Mouse (Mus musculus) CD8-positive naive resting alpha-beta T cell, adult 2 months (primary cell): ENCODE data around the gene Ddx5.
"Not testable (repeated sequence)": the region's sequence is repeated elsewhere in the genome, so short reads cannot be mapped to it uniquely, and the experiment has no call there.

Experiments
- DNase-seq, 2 experiments: peaks; one replicate each; pipeline ENCODE4 v3.0.0; 2022; ENCODE audit warnings: low read depth in 2 of 2, low spot score in 2 of 2

The Ddx5 gene

DNA sequence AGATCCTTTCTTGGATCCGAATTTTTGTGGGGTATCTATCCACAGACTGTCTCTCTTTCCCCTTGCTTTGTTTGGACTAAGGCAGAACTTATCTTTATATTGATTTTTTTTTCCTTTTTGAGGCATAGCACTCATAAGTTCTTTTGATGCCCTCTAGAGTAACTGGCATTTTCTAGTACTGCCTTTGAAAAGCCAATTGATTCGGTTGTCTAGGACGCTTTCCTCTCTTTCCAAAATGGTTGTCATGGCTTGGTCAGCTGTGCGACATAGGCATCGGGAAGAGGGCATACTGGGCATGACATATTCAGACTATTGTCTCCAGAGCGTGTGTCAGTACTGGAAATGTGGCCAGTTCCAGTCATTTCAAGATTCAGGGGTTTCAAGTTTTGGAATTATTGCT is 664 bp upstream of the Ddx5 start:
- no peak for DNase-seq

DNA sequence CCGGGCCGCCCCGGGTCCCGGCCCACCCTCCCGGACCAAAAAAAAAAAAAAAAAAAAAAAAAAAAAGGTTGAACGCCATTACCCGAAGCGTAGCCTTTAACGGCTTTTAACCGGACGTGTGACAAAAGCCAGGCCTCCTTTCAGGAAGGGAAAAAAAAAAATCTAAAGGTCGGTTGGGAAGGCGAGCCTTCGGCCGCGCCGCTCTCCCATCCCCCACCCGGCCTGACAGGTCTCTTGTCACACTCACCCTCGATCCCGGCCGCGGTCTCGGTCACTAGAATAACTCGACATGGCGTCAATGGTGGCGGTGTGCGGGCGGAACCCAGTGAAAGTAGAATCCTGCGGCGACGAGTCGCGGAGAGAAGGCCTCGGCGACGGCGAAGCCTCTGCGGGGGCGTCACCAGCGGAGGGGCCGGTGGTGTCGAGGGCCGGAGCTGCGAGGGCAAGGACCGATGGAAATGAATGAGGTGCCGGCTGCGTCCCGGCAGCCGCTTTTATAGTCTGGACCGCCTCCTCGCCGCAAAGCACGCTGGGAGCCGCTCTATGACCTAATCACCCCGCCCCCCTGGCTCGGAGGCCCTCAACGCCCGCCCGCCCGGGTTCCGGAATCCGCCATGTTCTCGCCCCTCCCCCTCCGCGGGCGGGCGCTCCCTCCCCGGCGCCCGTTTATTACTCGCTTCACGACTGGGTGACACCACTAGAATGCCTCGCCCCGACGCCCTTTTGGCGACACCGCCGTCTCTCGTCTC is 785 bp downstream of the Ddx5 start:
- peak; percentile 99 for DNase-seq

DNA sequence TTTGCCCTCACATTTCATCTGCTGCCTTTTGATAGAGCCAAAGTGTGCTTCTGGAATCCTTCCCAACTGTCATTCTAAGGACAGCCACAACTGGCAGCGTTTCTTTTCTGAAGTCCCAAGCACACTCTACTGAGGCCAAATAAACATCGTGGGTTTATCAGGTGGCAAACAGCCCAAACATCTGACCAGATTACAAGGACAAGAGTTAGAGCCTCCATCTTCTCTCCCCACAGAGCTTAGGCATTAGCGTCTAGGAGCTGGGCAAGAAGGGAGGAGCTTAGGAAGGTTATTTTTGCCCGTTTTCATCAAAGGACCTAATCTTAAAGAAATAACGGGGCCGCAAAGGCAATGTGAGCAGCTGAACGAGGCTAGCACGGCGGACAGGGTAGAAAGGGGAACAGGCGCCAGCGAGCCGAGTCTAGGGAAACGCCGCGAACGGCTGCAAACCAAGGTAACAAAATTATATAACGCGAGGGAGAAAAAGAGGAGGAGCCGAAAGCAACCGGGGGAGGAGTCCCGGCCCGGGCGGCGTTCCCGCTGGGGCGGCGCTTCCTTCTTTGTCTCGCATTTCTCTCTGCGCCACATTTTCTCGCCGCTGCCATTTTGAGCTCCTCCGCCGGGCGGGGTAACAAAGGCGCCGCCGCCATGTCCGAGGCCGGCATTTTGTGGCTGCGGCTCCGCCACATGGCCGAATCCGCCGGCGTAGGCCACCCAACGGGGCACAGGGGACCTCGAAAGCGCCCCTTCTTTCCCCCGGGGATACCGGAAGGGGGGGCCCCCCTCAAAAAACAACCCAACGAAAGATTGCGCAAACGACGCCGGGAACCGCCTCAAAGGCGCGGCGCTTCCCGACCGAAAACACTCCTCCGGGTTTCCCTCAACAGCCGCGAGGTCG is 1.6 kb downstream of the Ddx5 start:
- DNase-seq: peak; percentile 75 to 78

DNA sequence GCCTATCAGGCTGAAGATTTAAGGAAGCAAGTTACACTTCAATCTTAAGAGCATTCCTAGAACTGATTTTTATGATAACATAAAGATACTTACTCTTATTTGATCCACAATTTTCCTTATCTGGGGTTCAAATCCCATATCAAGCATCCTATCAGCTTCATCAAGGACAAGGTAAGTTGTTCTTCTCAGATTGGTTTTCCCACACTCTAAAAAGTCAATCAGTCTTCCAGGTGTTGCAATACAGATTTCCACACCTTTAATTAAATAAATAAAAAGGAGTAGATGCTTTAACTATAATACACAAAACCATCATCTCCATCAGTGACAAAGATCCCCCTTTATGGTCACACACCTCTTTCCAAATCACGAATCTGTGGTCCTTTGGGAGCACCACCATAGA is 3.9 kb downstream of the Ddx5 start:
- DNase-seq: no peak

DNA sequence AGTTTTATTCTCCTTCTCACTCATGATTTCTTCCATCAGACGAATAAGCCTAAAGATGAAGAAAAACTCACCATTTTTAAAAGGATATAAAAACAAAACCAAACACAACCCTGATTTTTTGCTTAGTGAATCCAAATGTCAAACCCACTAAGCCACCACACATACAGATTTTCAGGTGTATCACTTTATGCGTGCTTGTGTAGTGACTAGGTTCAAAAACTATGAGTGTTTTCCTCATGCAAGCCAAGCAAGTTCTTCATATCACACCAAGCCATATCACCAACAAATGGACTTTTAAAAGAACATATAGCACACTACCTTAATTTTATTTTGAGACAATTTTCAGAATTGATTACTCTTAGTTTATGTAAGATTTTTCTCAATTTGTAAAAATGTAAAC is 4.5 kb downstream of the Ddx5 start:
- DNase-seq: no peak

DNA sequence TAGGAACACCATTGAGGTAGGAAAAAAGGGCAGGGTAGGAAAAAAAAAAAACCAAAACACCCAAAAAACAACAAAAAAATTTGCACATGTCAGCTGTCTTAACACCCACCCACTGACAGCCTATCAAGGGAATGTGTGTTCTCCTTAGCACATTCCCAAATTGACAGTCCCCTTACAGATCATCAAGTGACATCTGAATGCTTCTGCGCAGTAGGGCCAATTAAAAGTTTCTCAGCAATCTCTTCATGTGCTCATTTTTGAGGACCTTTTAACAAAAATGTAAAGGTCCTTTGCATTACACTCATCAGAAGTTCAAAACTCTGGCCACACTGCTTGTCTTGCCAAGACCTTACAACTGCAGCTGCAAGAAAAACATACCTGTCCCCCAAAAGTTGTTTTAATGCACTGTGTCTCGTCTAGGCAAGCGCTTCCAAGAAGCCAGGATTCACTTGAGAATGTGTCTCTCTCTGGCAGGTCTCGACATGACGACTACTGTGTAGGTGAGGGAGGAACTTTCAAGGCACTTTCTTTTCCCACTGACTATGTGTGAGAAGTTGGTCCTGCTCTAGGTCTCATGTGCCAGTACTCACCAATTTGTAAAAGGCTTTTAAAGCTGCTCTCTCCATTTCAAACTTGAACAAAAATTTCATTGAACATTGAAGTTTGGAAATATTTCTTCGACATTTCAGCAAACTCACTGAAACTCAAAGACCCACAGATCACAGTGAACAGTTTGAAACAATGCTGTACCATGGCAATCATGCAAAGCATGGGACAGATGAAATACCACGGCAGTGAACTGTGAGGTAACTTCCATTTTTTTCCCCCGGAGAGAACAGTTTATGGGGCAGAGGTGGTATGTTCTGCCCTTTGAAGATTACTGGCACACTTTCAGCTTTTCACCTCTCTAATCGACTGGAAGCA is 5.9 kb downstream of the Ddx5 start:
- DNase-seq: no peak

DNA sequence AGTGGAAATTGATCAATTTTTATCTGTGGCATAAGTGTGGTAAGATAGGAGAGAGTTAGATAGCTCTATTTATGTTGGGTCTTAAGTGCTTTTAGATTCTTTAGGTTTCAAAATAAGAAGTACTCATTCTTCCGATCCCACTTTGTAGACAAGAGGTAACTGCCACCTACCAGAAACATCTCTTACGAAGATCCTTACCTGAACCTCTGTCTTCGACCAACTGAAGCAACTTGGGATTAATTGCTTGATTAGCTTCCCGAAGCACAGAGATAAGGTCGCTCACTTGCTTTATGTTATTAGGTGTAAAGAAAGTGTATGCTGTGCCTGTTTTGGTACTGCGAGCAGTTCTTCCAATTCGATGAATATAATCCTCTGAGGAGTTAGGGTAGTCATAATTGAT is 6.7 kb downstream of the Ddx5 start:
- DNase-seq: not testable (repeated sequence)

DNA sequence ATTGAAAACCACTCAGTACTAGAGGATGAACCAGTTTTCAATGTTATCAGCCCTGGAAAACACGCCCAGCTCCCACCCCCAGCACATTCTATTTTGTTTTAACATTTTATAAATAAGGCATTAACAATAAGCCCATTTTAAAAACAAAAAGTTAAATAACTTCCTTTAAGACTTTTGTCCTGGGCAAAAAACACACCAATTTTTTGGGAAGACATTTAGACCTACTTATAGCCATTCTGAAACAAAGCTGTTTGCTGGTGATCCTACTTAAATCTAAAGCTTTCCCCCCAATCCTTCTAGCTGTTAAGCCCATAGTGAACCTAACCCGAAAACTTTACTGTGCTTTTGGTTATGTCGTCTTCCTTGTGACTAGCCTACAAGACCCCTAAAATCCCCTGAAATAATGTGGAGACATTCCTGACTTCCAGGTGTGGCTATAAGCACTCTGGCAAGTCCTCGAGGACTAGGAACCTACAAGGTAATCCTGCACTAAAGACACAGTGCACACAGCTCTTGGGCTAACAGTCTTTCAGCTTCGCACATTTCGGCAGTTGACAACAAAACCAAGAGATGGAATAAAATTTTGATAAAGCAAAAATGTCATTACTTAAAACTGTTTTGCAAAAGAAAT is 8.3 kb downstream of the Ddx5 start:
- no peak for DNase-seq

DNA sequence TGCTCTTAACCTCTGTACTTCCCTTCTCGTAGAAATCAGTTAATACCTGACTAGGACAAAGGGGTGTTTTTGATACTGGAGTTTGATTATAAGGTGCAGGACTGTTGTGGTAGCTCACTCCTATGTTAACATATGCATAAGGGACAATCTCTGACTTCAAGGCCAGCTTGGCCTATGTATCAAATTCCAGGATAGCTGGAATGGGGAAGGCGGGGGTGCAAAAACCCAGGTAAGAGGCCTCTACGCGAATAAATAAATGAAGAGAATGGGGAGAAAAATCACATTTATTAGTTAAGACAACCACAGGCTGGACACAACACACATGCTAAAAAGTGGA is 8.9 kb downstream of the Ddx5 start:
- DNase-seq: no peak

DNA sequence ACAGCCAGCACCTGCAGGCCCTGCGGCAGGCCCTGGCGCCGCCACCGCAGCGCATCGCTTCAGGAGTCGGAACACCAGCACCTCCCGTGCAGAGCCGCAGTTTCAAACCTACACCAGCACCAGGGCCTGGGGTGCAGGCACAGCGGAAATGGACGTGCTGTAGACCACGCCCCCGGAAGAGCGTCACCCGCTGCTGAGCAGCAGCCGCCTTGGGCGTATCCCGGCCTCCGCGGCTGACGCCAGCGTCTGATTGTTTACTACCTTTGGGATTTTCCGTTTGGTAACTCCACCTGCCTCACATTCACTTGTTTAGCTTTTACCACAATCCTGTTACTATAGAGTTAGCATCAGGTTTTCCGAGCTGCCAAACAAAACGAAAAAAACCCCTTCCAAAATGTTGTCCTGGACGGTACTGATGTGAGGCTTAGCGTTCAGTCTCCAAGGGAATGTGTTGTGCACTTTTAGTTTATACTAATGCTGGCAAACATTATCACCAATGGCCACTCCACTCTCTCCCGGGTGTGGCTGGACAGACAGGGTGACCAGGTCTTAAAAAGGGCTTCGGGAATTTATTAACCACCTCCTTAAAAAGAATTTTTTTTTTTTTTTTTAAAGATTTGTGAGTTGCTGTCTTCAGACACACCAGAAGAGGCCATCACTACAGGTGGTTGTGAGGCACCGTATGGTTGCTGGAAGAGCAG is 9.4 kb downstream of the Ddx5 start, which contains the start of gene Polg2:
Gene Polg2, minus strand, starts transcription at position 150 of the 701 bp plus-strand sequence.
- DNase-seq: peak; percentile 93 to 96

DNA sequence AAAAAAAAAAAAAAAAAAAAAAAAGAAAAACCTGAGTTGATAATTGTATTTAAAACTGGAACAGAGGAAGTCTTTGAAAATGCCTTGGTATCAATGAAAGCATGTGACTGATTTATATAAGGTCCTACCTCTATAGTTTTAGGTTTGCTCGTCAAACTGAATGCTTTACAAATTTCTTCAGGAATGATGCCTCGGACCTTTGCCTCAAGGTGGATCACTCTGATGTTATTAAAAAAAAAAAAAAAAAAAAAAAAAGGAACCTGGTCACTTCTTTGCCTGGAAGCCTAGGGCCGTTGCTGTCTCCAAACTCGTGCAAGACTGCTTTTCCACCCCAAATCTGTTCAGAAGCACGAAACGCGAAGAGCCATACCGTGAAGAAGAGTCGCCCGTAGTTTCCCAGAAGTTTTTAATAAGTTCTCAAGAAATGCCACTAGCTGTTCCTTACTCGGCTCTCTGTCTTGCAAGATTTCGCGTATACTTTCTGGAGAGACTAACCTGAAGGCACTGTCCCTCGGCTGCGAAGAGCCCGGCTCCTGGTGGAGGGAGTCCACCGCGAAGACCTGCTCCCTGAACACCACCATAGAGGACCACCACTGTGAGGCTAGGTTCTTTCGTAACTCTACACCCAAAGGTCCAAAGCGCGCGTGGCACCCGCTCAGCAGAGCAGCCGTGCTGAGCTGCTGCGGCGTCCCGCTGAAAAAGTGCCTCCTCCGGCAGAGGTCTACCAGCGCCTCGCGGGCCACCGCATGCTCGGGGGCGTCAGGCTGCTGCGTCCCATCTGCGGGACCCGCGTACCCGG is 10.2 kb downstream of the Ddx5 start:
- no peak for DNase-seq

DNA sequence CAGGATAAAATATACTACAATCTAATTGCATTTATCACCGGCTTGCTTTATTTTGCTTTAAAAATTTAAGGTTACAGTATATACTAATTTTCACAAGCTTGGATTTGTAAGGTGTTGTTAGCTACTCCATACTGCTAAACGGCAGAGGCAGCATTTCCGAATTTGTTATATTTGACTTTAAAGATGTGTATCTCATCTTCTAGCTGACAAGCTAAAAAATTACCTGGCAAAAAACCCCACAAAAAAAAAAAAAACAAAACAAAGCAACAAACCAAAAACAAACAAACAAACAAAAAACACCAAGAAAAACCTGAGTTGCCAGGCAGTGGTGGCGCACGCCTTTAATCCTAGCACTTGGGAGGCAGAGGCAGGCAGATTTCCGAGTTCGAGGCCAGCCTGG is 10.9 kb downstream of the Ddx5 start:
- no peak for DNase-seq

DNA sequence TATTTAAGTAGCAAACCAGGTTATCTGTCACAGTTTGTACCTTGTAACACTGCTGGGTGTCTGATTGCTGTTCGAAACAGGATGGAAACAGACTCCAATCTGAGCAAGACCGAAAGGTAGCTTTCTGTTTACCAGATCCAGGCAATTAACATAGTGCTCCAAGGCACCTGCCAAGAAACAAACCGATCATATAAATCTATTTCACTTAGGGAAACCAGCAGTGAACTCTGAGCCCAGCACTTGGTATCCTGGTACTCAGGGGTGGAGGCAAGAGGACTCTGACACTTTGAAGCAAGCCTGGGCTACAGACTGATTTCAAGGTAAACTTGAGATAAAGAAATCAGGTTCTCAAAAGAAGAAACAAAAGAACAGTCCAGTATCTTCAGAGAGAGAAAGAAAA is 11.6 kb downstream of the Ddx5 start:
- no peak for DNase-seq

DNA sequence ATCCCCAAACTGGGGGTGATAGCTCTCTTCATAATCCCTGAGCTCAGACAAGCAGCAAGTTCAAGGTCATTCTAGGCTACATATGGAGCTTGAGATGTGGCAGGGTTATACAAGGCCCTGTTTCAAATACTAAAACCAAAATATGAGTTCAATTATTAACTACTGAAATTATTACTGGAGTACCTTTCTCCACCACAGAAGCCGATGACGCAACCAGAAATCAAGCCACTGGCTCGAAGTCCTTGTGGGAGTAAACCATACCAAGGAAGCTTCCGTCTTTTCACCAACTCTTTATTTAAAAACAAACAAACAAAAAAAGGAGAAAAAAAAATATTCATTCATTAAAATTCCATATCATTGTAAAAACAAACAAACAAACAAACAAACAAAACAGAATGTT is 12.0 kb downstream of the Ddx5 start:
- DNase-seq: no peak

DNA sequence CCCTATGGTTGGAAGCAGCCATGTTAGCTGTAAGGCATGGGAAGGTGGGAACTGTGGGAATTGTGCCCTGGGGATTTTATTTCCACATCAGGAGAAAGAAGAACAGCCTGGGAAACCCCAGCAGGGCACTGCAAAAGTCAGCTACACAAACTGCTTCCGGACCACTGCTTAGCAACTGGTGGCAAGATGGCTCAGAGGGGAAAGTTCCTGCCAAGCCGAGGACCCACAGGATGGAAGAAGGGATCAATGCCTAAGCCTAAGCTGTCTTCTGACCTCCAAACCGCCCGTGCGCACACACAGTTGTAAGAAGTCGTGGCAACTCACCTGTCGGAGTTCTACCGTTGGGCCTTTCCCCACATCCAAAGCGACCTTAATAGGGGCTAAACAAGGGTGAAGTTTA is 15.9 kb downstream of the Ddx5 start:
- no peak for DNase-seq

DNA sequence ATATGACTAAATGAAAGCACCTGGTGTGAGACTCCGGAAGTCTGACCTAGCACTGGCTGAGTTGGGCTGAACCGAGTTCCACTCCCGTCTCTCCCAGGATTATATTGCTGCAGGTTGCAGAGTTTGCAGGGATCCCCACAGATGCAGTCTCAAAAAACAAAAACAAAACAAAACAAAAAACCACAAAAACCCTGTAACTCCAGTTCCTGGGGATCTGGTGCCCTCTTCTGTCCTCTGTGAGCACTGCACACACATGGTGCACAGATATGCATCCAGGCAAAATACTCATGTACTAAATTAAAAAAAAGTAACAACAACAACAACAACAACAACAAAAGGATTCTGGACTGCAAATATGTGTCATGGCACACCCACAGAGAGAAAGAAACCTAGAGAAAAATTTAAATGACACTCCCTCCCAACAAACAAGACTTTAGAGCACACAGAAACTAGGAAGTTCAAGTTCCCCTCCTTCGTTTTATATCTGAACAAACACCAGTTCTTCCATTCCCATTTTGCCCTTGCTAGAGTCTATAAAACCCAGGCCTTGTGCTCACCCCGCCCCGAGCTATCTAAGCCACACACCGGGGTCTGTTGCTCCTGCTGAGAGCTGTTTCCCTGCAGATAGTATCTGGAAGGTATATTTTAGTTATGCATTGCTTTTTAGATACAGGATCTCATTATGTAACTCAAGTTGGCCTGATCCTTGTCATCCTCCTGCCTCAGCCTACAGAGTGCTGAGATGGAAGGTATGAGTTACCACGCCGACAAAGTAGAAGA is 18.6 kb downstream of the Ddx5 start:
- DNase-seq: peak in 1 of 2 experiments; percentile 64

DNA sequence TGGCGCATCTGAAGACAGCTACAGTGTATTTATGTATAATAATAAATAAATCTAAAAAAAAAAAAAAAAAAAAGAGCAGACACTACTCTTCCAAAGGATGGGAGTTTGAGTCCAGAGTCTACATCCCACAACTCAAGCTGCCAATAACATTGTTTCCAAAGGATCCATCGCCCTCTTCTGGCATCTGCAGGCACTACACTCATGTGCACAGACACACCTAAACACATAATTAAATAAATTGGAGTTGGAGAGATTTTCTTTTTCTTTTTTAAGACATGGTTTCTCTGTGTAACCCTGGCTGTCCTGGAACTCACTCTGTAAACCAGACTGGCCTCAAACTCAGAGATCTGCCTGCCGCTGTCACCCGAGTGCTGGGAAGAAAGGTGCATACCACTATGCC is 21.5 kb downstream of the Ddx5 start:
- no peak for DNase-seq

DNA sequence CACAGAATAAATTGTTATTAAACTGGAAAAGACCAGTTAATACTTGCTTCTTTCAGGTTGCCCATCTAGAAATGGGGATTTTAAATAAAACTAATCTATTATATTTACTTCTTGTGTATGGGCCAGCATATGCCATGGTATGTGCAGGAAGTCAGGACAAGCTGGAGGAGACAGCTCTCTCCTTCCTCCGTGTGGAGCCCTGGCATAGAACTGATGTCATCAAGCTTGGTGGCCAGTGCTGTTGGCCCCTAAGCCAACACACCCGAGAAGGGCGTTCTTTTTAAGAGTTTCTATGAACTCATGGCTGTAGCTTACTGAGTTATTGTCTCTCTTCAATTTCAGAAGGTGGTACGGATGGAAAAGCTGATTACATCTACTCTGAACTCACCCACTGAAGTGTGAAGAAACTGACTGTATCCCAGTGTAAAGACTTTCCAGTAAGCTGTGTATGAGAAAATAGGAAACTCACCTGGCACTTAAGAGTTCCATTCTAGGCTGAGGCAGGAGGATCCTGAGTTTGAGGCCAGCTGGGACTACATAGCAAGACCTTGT is 22.3 kb downstream of the Ddx5 start:
- no peak for DNase-seq

DNA sequence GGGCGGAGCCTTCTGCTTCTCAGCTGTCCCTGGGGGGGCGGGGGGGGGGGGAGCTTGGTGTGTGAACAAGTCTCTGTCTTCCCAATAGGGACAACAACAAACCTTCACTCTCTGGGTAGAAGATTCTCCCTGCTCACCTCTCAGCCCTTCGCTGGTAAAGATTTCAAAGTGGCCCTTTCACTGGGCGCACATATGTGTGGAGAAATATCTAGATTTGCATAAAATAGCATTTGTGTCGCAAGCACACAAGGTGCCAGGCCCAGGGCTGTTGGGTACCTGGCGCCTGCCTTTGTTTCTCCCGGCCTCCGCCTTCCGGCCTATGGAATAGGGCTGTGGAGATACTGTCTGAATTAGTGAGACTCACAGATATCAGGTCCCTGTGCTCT is 26.2 kb downstream of the Ddx5 start:
- DNase-seq: no peak
